Mouse (Mus musculus): Measurements from ENCODE around the gene Ksr1. TPM values are rescaled to one million over a fixed set of nuclear protein-coding genes. Genes with fewer than 3 reads are reported as not detected.

Gene Ksr1
- polyA plus RNA-seq, 1 experiment, result 20.6 TPM

DNA sequence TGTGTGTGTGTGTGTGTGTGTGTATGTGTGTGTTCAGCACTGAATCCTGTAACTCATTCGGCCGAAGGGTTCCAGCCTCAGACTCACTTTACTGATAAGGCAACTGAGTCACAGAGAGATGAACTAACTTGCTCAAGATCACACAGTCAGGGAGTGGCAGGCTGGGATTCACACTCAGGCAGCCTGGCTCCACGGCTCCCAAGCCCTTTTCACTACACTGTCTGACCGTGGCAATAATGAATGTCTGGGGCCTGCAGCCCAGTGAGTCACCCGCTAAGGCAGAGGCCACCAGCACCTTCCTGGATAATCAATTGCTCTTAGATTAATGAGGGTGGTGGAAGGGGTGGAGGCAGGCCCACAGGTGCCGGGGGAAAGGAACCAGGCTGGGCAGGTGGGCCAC, 41.2 kb downstream of the Ksr1 start:
- no peaks in the 10 kb centered on the region for H3K27me3 ChIP-seq (ENCODE audit: control insufficient read depth, insufficient read depth, insufficient read length)
- no peaks in the 10 kb centered on the region for H3K79me2 ChIP-seq (ENCODE audit: control insufficient read depth, insufficient read depth)
- H3K36me3 ChIP-seq (ENCODE audit: control insufficient read depth, insufficient read depth), result no peaks in the 10 kb centered on the region
- TF ChIP-seq MYOG (IDR thresholded peaks at IDR 0.05; ENCODE audit: control insufficient read depth in 1 of 3, insufficient read depth in 1 of 3, insufficient read length in 2 of 3, low read depth in 2 of 3) (no peak), E2F4 (IDR thresholded peaks at IDR 0.05; ENCODE audit: insufficient read depth) (no peak), TCF3 (IDR thresholded peaks at IDR 0.05; ENCODE audit: insufficient read length, low read depth) (no peak), POLR2AphosphoS2 (IDR thresholded peaks at IDR 0.05; ENCODE audit: insufficient read length, low read depth) (no peak), CEBPB (IDR thresholded peaks at IDR 0.05; ENCODE audit: insufficient read depth, poor library complexity, severe bottlenecking) (no peak), SRF (IDR thresholded peaks at IDR 0.05; ENCODE audit: control insufficient read depth, insufficient read length, low read depth) (no peak), POLR2A (IDR thresholded peaks at IDR 0.05; ENCODE audit: insufficient read length, low read depth) (no peak), MAX (IDR thresholded peaks at IDR 0.05; ENCODE audit: low read depth) (no peak), REST (IDR thresholded peaks at IDR 0.05; ENCODE audit: insufficient read depth, insufficient read length) (no peak), TCF12 (IDR thresholded peaks at IDR 0.05; ENCODE audit: insufficient read depth, poor library complexity, severe bottlenecking) (no peak), USF1 (IDR thresholded peaks at IDR 0.05; ENCODE audit: low read depth) (no peak), MYOD1 (IDR thresholded peaks at IDR 0.05; ENCODE audit: control insufficient read depth in 1 of 3, insufficient read length in 2 of 3, low read depth in 2 of 3) (no peak)
- no peak overlapping the region for H3K4me3 ChIP-seq
- no peak overlapping the region for H3ac ChIP-seq (ENCODE audit: control insufficient read depth, insufficient read length)
- H3K4me2 ChIP-seq (ENCODE audit: low read depth), result no peak overlapping the region

DNA sequence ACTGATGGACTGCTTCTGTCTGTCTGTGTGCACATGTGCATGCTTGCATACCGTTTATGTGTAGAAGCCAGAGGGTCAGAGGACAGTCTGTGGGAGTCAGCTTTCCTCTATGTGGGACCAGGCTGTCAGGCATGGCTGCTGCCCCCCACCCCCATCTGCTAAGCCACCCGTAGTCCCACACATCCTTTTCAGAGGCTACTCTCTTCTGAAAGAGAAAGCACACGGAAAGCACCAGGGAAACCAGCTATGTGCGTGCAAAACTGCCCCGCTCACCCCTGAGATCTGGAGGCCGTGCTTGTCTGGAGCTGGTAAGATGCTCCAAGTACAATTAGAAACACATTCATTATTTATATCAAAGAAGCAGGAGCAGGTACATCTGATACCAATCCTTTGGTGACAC, 41.7 kb downstream of the Ksr1 start:
- no peak overlapping the region for H3K4me2 ChIP-seq (ENCODE audit: low read depth)
- no peaks in the 10 kb centered on the region for H3K36me3 ChIP-seq (ENCODE audit: control insufficient read depth, insufficient read depth)
- no peaks in the 10 kb centered on the region for H3K27me3 ChIP-seq (ENCODE audit: control insufficient read depth, insufficient read depth, insufficient read length)
- no peaks in the 10 kb centered on the region for H3K79me2 ChIP-seq (ENCODE audit: control insufficient read depth, insufficient read depth)
- no peak overlapping the region for H3K4me3 ChIP-seq
- H3ac ChIP-seq (ENCODE audit: control insufficient read depth, insufficient read length), result no peak overlapping the region
- no peak for TF ChIP-seq SRF (IDR thresholded peaks at IDR 0.05; ENCODE audit: control insufficient read depth, insufficient read length, low read depth)
- no peak for TF ChIP-seq MYOG (IDR thresholded peaks at IDR 0.05; ENCODE audit: control insufficient read depth in 1 of 3, insufficient read depth in 1 of 3, insufficient read length in 2 of 3, low read depth in 2 of 3)
- TF ChIP-seq TCF3 (IDR thresholded peaks at IDR 0.05; ENCODE audit: insufficient read length, low read depth), result no peak
- TF ChIP-seq MAX (IDR thresholded peaks at IDR 0.05; ENCODE audit: low read depth), result no peak
- no peak for TF ChIP-seq REST (IDR thresholded peaks at IDR 0.05; ENCODE audit: insufficient read depth, insufficient read length)
- no peak for TF ChIP-seq E2F4 (IDR thresholded peaks at IDR 0.05; ENCODE audit: insufficient read depth)
- no peak for TF ChIP-seq CEBPB (IDR thresholded peaks at IDR 0.05; ENCODE audit: insufficient read depth, poor library complexity, severe bottlenecking)

DNA sequence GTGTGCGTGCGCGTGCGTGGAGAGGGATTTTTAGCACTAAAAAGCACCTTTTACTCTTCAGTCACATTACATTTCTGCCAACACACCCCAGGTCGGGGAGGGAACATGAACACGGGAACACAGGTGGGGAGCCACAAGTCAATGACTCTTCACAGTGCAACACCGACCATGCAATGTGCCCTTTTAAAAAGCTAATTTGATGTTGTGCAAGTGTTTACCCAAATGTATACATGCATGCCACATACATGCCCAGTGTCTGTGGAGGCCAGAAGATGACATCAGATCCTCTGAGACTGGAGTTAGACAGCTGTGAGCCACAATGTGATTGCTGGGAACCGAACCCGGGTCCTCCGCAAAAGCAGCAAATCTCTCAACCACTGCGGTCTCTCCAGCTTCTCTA, 42.1 kb downstream of the Ksr1 start:
- Histone ChIP-seq H3K36me3 (ENCODE audit: control insufficient read depth, insufficient read depth) (no peaks in the 10 kb centered on the region), H3K4me2 (ENCODE audit: low read depth) (no peak overlapping the region), H3K27me3 (ENCODE audit: control insufficient read depth, insufficient read depth, insufficient read length) (no peaks in the 10 kb centered on the region), H3ac (ENCODE audit: control insufficient read depth, insufficient read length) (no peak overlapping the region), H3K79me2 (ENCODE audit: control insufficient read depth, insufficient read depth) (no peaks in the 10 kb centered on the region), H3K4me3 (no peak overlapping the region)
- no peak for TF ChIP-seq TCF12 (IDR thresholded peaks at IDR 0.05; ENCODE audit: insufficient read depth, poor library complexity, severe bottlenecking)
- TF ChIP-seq USF1 (IDR thresholded peaks at IDR 0.05; ENCODE audit: low read depth), result no peak
- no peak for TF ChIP-seq REST (IDR thresholded peaks at IDR 0.05; ENCODE audit: insufficient read depth, insufficient read length)
- no peak for TF ChIP-seq E2F4 (IDR thresholded peaks at IDR 0.05; ENCODE audit: insufficient read depth)
- TF ChIP-seq MYOG (IDR thresholded peaks at IDR 0.05; ENCODE audit: control insufficient read depth in 1 of 3, insufficient read depth in 1 of 3, insufficient read length in 2 of 3, low read depth in 2 of 3), result no peak
- TF ChIP-seq POLR2A (IDR thresholded peaks at IDR 0.05; ENCODE audit: insufficient read length, low read depth), result no peak
- TF ChIP-seq SRF (IDR thresholded peaks at IDR 0.05; ENCODE audit: control insufficient read depth, insufficient read length, low read depth), result no peak
- TF ChIP-seq CEBPB (IDR thresholded peaks at IDR 0.05; ENCODE audit: insufficient read depth, poor library complexity, severe bottlenecking), result no peak
- TF ChIP-seq MYOD1 (IDR thresholded peaks at IDR 0.05; ENCODE audit: control insufficient read depth in 1 of 3, insufficient read length in 2 of 3, low read depth in 2 of 3), result no peak
- no peak for TF ChIP-seq TCF3 (IDR thresholded peaks at IDR 0.05; ENCODE audit: insufficient read length, low read depth)
- no peak for TF ChIP-seq POLR2AphosphoS2 (IDR thresholded peaks at IDR 0.05; ENCODE audit: insufficient read length, low read depth)
- no peak for TF ChIP-seq MAX (IDR thresholded peaks at IDR 0.05; ENCODE audit: low read depth)

DNA sequence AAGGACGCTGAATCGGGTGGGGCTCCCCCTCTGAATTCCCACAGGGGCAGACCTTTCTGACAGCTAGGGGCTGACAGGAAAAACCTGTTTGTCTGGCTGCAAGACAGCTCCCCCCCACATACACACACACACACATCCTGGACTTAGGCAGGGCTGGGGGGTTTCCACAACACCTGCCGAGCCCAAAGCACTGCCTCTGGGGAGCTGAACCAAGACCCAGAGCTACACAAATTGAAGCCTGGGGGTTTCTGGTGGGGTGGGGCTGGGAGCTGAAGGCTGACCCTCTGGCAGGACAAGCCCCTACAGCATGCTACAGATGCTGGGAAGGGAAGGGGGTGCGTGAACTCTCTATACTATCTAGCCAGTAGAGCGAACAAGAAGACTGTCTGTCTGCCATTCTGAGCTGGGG, 42.7 kb downstream of the Ksr1 start:
- TF ChIP-seq USF1 (IDR thresholded peaks at IDR 0.05; ENCODE audit: low read depth), result no peak
- no peak for TF ChIP-seq POLR2A (IDR thresholded peaks at IDR 0.05; ENCODE audit: insufficient read length, low read depth)
- TF ChIP-seq MYOD1 (IDR thresholded peaks at IDR 0.05; ENCODE audit: control insufficient read depth in 1 of 3, insufficient read length in 2 of 3, low read depth in 2 of 3), result no peak
- TF ChIP-seq TCF12 (IDR thresholded peaks at IDR 0.05; ENCODE audit: insufficient read depth, poor library complexity, severe bottlenecking), result no peak
- no peak for TF ChIP-seq MAX (IDR thresholded peaks at IDR 0.05; ENCODE audit: low read depth)
- no peak overlapping the region for H3K4me2 ChIP-seq (ENCODE audit: low read depth)
- H3K79me2 ChIP-seq (ENCODE audit: control insufficient read depth, insufficient read depth), result no peaks in the 10 kb centered on the region
- H3K27me3 ChIP-seq (ENCODE audit: control insufficient read depth, insufficient read depth, insufficient read length), result no peaks in the 10 kb centered on the region
- no peaks in the 10 kb centered on the region for H3K36me3 ChIP-seq (ENCODE audit: control insufficient read depth, insufficient read depth)
- H3ac ChIP-seq (ENCODE audit: control insufficient read depth, insufficient read length), result no peak overlapping the region
- H3K4me3 ChIP-seq, result no peak overlapping the region

DNA sequence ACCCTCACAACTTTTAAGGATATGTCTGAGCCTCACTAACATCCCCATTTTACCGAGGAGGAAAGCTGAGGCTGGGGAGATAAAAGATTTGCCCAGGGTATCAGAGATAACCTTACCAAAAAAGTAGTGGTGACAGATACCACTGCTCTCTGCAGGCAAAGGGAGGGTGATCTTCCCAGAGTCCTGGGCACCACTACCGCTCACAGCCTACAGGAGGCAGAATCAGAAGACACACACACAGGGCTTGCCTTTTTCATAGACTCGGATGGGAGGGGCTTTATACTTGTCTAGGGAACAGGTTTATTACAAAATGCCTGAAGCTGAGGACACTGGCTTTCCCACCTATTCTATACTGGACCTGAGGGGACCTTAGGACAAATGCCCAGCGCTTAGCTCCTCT, 43.9 kb downstream of the Ksr1 start:
- TF ChIP-seq CEBPB (IDR thresholded peaks at IDR 0.05; ENCODE audit: insufficient read depth, poor library complexity, severe bottlenecking), result no peak
- TF ChIP-seq POLR2A (IDR thresholded peaks at IDR 0.05; ENCODE audit: insufficient read length, low read depth), result no peak
- no peak for TF ChIP-seq REST (IDR thresholded peaks at IDR 0.05; ENCODE audit: insufficient read depth, insufficient read length)
- TF ChIP-seq MYOD1 (IDR thresholded peaks at IDR 0.05; ENCODE audit: control insufficient read depth in 1 of 3, insufficient read length in 2 of 3, low read depth in 2 of 3), result no peak
- TF ChIP-seq POLR2AphosphoS2 (IDR thresholded peaks at IDR 0.05; ENCODE audit: insufficient read length, low read depth), result no peak
- no peak for TF ChIP-seq TCF12 (IDR thresholded peaks at IDR 0.05; ENCODE audit: insufficient read depth, poor library complexity, severe bottlenecking)
- TF ChIP-seq MYOG (IDR thresholded peaks at IDR 0.05; ENCODE audit: control insufficient read depth in 1 of 3, insufficient read depth in 1 of 3, insufficient read length in 2 of 3, low read depth in 2 of 3), result no peak
- no peak for TF ChIP-seq USF1 (IDR thresholded peaks at IDR 0.05; ENCODE audit: low read depth)
- no peak for TF ChIP-seq MAX (IDR thresholded peaks at IDR 0.05; ENCODE audit: low read depth)
- no peak for TF ChIP-seq SRF (IDR thresholded peaks at IDR 0.05; ENCODE audit: control insufficient read depth, insufficient read length, low read depth)
- TF ChIP-seq TCF3 (IDR thresholded peaks at IDR 0.05; ENCODE audit: insufficient read length, low read depth), result no peak
- no peak for TF ChIP-seq E2F4 (IDR thresholded peaks at IDR 0.05; ENCODE audit: insufficient read depth)
- H3K36me3 ChIP-seq (ENCODE audit: control insufficient read depth, insufficient read depth), result no peaks in the 10 kb centered on the region
- H3K27me3 ChIP-seq (ENCODE audit: control insufficient read depth, insufficient read depth, insufficient read length), result no peaks in the 10 kb centered on the region
- H3K4me2 ChIP-seq (ENCODE audit: low read depth), result no peak overlapping the region
- H3ac ChIP-seq (ENCODE audit: control insufficient read depth, insufficient read length), result no peak overlapping the region
- H3K79me2 ChIP-seq (ENCODE audit: control insufficient read depth, insufficient read depth), result no peaks in the 10 kb centered on the region
- H3K4me3 ChIP-seq, result no peak overlapping the region
